Mouse (Mus musculus) CH12.LX (cell line): ENCODE data around the gene Eml5. TPM values are rescaled to one million over a fixed set of nuclear protein-coding genes. Genes with fewer than 3 reads are reported as not detected.

Experiments
- DNase-seq: peaks from one replicate; pipeline ENCODE4 v3.0.0-alpha.2; 2013; ENCODE audit errors: extremely low read depth
- H3K27ac ChIP-seq: 2 replicates; pipeline ENCODE4 v1.5.1; 2012; ENCODE audit warnings: low read depth, mild to moderate bottlenecking, control low read depth, moderate library complexity; ENCODE audit not compliant: insufficient read depth
- H3K27me3 ChIP-seq: replicated peaks from 2 replicates; pipeline ENCODE3; 2012; ENCODE audit warnings: inconsistent platforms
- H3K36me3 ChIP-seq, 2 experiments: replicated peaks in 1 of 2; 2 replicates each; pipeline versions ENCODE3 to v1.6.1; 2012; ENCODE audit warnings: inconsistent platforms in 1 of 2, low read length in 1 of 2, mild to moderate bottlenecking in 1 of 2, mixed read lengths in 1 of 2, moderate library complexity in 1 of 2; ENCODE audit not compliant: control insufficient read depth in 1 of 2, insufficient read depth in 1 of 2
- H3K4me1 ChIP-seq, 2 experiments: 2 replicates each; pipeline ENCODE4 v1.6.1; 2012; ENCODE audit warnings: inconsistent platforms in 1 of 2, moderate library complexity in 1 of 2; ENCODE audit not compliant: insufficient read depth in 2 of 2, control insufficient read depth in 1 of 2
- H3K4me2 ChIP-seq: 2 replicates; pipeline ENCODE4 v1.6.1; 2012; ENCODE audit warnings: low read depth, mild to moderate bottlenecking, control low read depth; ENCODE audit not compliant: poor library complexity, insufficient read depth, severe bottlenecking
- H3K4me3 ChIP-seq, 3 experiments: fragments of 150-350 bp in 1 of 3; sonication (generic) in 1 of 3; replicated peaks in 1 of 3; 2 replicates each; pipeline versions ENCODE3 to v1.5.1; 2011 to 2012; ENCODE audit warnings: low read depth in 2 of 3, low read length in 2 of 3, mild to moderate bottlenecking in 2 of 3, moderate library complexity in 2 of 3, control low read depth in 1 of 3, improper control_type of control experiment in 1 of 3, inconsistent platforms in 1 of 3, mixed read lengths in 1 of 3; ENCODE audit not compliant: poor library complexity in 1 of 3
- H3K79me2 ChIP-seq: replicated peaks from 2 replicates; pipeline ENCODE4 v1.6.1; 2012; ENCODE audit warnings: mild to moderate bottlenecking, moderate library complexity; ENCODE audit not compliant: control insufficient read depth, poor library complexity, insufficient read depth, severe bottlenecking; ENCODE audit errors: extremely low read depth
- H3K9ac ChIP-seq: 2 replicates; pipeline ENCODE4 v1.6.1; 2012; ENCODE audit warnings: low read depth, mild to moderate bottlenecking, control low read depth, moderate library complexity; ENCODE audit not compliant: insufficient read depth
- H3K9me3 ChIP-seq: replicated peaks from 2 replicates; pipeline ENCODE3; 2012; ENCODE audit warnings: low read length, inconsistent platforms, mixed read lengths
- CHD1 ChIP-seq: IDR thresholded peaks from 2 replicates; pipeline ENCODE4 v1.6.1; 2012; ENCODE audit warnings: low read depth, low read length, improper control_type of control experiment, inconsistent platforms
- CTCF ChIP-seq, 2 experiments: IDR thresholded peaks in 1 of 2; conservative IDR thresholded peaks in 1 of 2; 2 replicates each; pipeline ENCODE4 v1.5.1; 2011 to 2012; ENCODE audit warnings: low read depth in 2 of 2, low read length in 2 of 2, improper control_type of control experiment in 1 of 2, inconsistent platforms in 1 of 2, mild to moderate bottlenecking in 1 of 2, moderate library complexity in 1 of 2
- E2F4 ChIP-seq: IDR thresholded peaks from 2 replicates; pipeline ENCODE4 v1.6.1; 2011; ENCODE audit warnings: low read depth, low read length, improper control_type of control experiment; ENCODE audit not compliant: insufficient replicate concordance
- ELF1 ChIP-seq: IDR thresholded peaks from 2 replicates; pipeline ENCODE4 v1.6.1; 2014; ENCODE audit warnings: low read depth, mild to moderate bottlenecking, inconsistent platforms, low read length, improper control_type of control experiment
- JUND ChIP-seq: conservative IDR thresholded peaks from 2 replicates; pipeline ENCODE4 v1.6.1; 2011; ENCODE audit warnings: low read depth, low read length, improper control_type of control experiment
- KAT2A ChIP-seq: IDR thresholded peaks from 2 replicates; pipeline ENCODE4 v1.6.1; 2012; ENCODE audit warnings: low read length, improper control_type of control experiment, inconsistent platforms; ENCODE audit not compliant: insufficient replicate concordance
- MAZ ChIP-seq: IDR thresholded peaks from 2 replicates; pipeline ENCODE4 v1.6.1; 2012; ENCODE audit warnings: low read depth, mild to moderate bottlenecking, inconsistent platforms, low read length, improper control_type of control experiment, moderate library complexity
- NRF1 ChIP-seq: IDR thresholded peaks from 2 replicates; pipeline ENCODE4 v1.6.1; 2014; ENCODE audit warnings: low read depth, mild to moderate bottlenecking, inconsistent platforms, low read length, improper control_type of control experiment, moderate library complexity
- PAX5 ChIP-seq: IDR thresholded peaks from 2 replicates; pipeline ENCODE4 v1.6.1; 2012; ENCODE audit warnings: low read length, inconsistent platforms, mixed read lengths
- POLR2AphosphoS2 ChIP-seq: IDR thresholded peaks from 2 replicates; pipeline ENCODE4 v1.6.1; 2011; ENCODE audit warnings: low read depth, low read length, improper control_type of control experiment
- RAD21 ChIP-seq: IDR thresholded peaks from 2 replicates; pipeline ENCODE4 v1.6.1; 2011; ENCODE audit warnings: low read depth, mild to moderate bottlenecking, low read length, improper control_type of control experiment, moderate library complexity
- SIN3A ChIP-seq: IDR thresholded peaks from 2 replicates; pipeline ENCODE4 v1.6.1; 2012; ENCODE audit warnings: low read length, improper control_type of control experiment, inconsistent platforms
- SMC3 ChIP-seq: IDR thresholded peaks from 2 replicates; pipeline ENCODE4 v1.6.1; 2011; ENCODE audit warnings: low read depth, low read length, improper control_type of control experiment
- TBP ChIP-seq: conservative IDR thresholded peaks from 2 replicates; pipeline ENCODE4 v1.6.1; 2011; ENCODE audit warnings: low read depth, low read length, improper control_type of control experiment
- UBTF ChIP-seq: IDR thresholded peaks from 2 replicates; pipeline ENCODE4 v1.6.1; 2012; ENCODE audit warnings: low read depth, mild to moderate bottlenecking, inconsistent platforms, low read length, improper control_type of control experiment, moderate library complexity
- USF1 ChIP-seq: IDR thresholded peaks from 2 replicates; pipeline ENCODE4 v1.6.1; 2014; ENCODE audit warnings: low read depth, mild to moderate bottlenecking, inconsistent platforms, low read length, improper control_type of control experiment
- USF2 ChIP-seq: conservative IDR thresholded peaks from 2 replicates; pipeline ENCODE4 v1.6.1; 2011; ENCODE audit warnings: low read depth, low read length, improper control_type of control experiment
- ZKSCAN1 ChIP-seq: IDR thresholded peaks from 2 replicates; pipeline ENCODE4 v1.6.1; 2012; ENCODE audit warnings: low read depth, inconsistent platforms, low read length, improper control_type of control experiment, borderline replicate concordance
- dilution Hi-C: fragments of 300-500 bp; cut with MboI; formaldehyde crosslinking; loops from 2 replicates; pipeline ENCODE4 v1.14.3; 2020; ENCODE audit warnings: low sequenced_read_pairs; ENCODE audit not compliant: extremely low pct_unique_long_range_greater_than_20kb, extremely low pct_ligation_motif_present
- in situ Hi-C: fragments of 300-500 bp; cut with MboI; formaldehyde crosslinking; loops from 3 replicates; pipeline ENCODE4 v1.14.3; 2019; ENCODE audit warnings: low sequenced_read_pairs, low pct_ligation_motif_present, low pct_unique_long_range_greater_than_20kb, mixed read lengths
- polyA plus RNA-seq: library from polyadenylated mRNA; unstranded; fragments of >175 nt; gene quantifications from 2 replicates; pipeline ENCODE4 v1.2.1, GENCODE M21; 2012; ENCODE audit warnings: low read depth; ENCODE audit not compliant: insufficient read length
- total RNA-seq, 2 experiments: library from RNA; depleted of rRNA; stranded (reverse); fragments of 300-350 nt in 1 of 2; fragments of >200 nt in 1 of 2; gene quantifications; 2 replicates each; pipeline ENCODE4 v1.2.3; 2012 to 2014

The Eml5 gene
- total and polyA plus RNA-seq, 3 experiments: 1.8 to 5.9 (median 3.4) TPM

- H3K27ac ChIP-seq: no peak overlapping the region
- no peaks in the 10 kb centered on the region for H3K79me2 ChIP-seq
- dilution Hi-C loops: no loop called here
- DNase-seq: no peak
- TF ChIP-seq PAX5 (no peak), MAZ (no peak), SMC3 (no peak), NRF1 (no peak), E2F4 (no peak), POLR2AphosphoS2 (no peak), CTCF (conservative IDR thresholded peaks at IDR 0.05 in 1 of 2, IDR thresholded peaks at IDR 0.05 in 1 of 2; ENCODE audit: low read depth in 2 of 2, low read length in 2 of 2) (no peak), USF1 (no peak), CHD1 (no peak), TBP (no peak), SIN3A (no peak), RAD21 (no peak)
- in situ Hi-C loops: no loop called here
- no peak overlapping the region for H3K4me2 ChIP-seq
- H3K9me3 ChIP-seq: peaks cover 4% of the 10 kb centered on the region
- no peak overlapping the region for H3K4me3 ChIP-seq
- H3K27me3 ChIP-seq: no peaks in the 10 kb centered on the region
- H3K4me1 ChIP-seq: peaks cover 0 to 10% of the 10 kb centered on the region in 2 experiments; a peak in 2 of 4 replicates
- H3K36me3 ChIP-seq: no peaks in the 10 kb centered on the region
- H3K9ac ChIP-seq: no peak overlapping the region
Measured at GRCm38 (mm10) chr12:98932856-98933255, 31.6 kb upstream of the Eml5 start.

- Histone ChIP-seq H3K4me3 (no peak overlapping the region), H3K4me2 (no peak overlapping the region), H3K79me2 (no peaks in the 10 kb centered on the region), H3K9ac (no peak overlapping the region), H3K27me3 (no peaks in the 10 kb centered on the region), H3K27ac (no peak overlapping the region), H3K9me3 (peaks cover 4% of the 10 kb centered on the region), H3K36me3 (no peaks in the 10 kb centered on the region), H3K4me1 (peaks cover 0 to 10% of the 10 kb centered on the region in 2 experiments; a peak in 2 of 4 replicates)
- DNase-seq: no peak
- dilution Hi-C loops: no loop called here
- no peak for TF ChIP-seq JUND
- TF ChIP-seq CTCF (conservative IDR thresholded peaks at IDR 0.05 in 1 of 2, IDR thresholded peaks at IDR 0.05 in 1 of 2; ENCODE audit: low read depth in 2 of 2, low read length in 2 of 2): no peak
- TF ChIP-seq ELF1: no peak
- TF ChIP-seq ZKSCAN1: no peak
- TF ChIP-seq E2F4: no peak
- no peak for TF ChIP-seq USF2
- TF ChIP-seq SIN3A: no peak
- no peak for TF ChIP-seq KAT2A
- no peak for TF ChIP-seq SMC3
- no peak for TF ChIP-seq TBP
- no peak for TF ChIP-seq POLR2AphosphoS2
- TF ChIP-seq UBTF: no peak
- in situ Hi-C loops: no loop called here
Measured at GRCm38 (mm10) chr12:98932441-98932840, 31.2 kb upstream of the Eml5 start.
